Mouse (Mus musculus) stomach, postnatal 0 days (tissue): ENCODE data around the gene Atp12a.

ENCODE experiments used
- CTCF ChIP-seq: IDR thresholded peaks from 2 replicates; pipeline ENCODE4 v1.5.1; 2016; ENCODE audit warnings: antibody characterized with exemption, low read depth, mild to moderate bottlenecking, moderate library complexity
- EP300 ChIP-seq: optimal IDR thresholded peaks from 2 replicates; pipeline ENCODE3; 2016; ENCODE audit warnings: antibody characterized with exemption

GRCm38 (mm10) chr14:56364711-56365237 is at the start of gene Atp12a:
- TF ChIP-seq CTCF, result no peak
- TF ChIP-seq EP300, result no peak
